ENCODE assay signal across 10 mouse cellular contexts in the genomic region with DNA sequence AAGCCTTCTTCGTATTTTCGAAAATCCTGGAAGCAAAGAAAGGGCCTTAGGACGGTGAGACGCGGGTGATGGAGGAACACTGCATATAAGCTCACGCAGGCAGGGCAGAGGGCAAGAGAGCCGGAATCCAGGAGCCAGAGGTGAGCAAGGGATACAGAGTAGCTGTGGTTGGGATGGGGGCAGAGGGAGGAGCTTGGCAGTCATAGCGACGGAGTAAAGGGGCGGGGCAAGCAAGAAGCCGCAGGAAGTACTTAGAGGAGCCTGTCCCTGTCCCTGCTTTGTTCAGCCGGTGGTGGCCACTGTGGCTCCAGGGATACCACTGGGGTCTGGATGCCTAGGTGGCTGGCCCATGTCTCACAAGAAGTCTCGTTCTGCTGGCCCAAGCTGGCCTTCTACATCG. TPM values are rescaled to one million over a fixed set of nuclear protein-coding genes. Genes with fewer than 3 reads are reported as not detected.
A peak's percentile ranks its signal among the peaks of the same experiment; 100 is the strongest.
DNase-seq lines count a peak whose midpoint lies in the region; ATAC-seq and TF ChIP-seq lines count a peak whose summit lies in the region.
"Had no signal": no experiment of that assay in that cellular context is flagged by ENCODE, and none has a peak within 500 bp of the region (broad histone marks: within the 10 kb centered on the region; RNA-seq: fewer than 3 reads in every experiment).

No protein-coding gene starts in this region.

- peak; percentile 50 for DNase-seq in lung, embryonic 14.5 days
- no peak for DNase-seq in lung, postnatal 4 days
- peak; percentile 56 for DNase-seq in forebrain, embryonic 10.5 days (ENCODE audit: extremely low spot score, low spot score)
- peak; percentile 75 for DNase-seq in retina, postnatal 1 day
- DNase-seq in left cerebral cortex, adult 9 months (ENCODE audit: low spot score in 2 of 2) = no peak
- no peak for DNase-seq in thymus, adult 18-20 months
- DNase-seq in frontal cortex, postnatal 14 days (ENCODE audit: low spot score in 2 of 2) = no peak
- DNase-seq: left cerebral cortex, postnatal 4 days had no signal

- no peak overlapping the region for H3K4me3 ChIP-seq in lung, embryonic 14.5 days (ENCODE audit: low read depth, low read length)
- H3K4me3 ChIP-seq in forebrain, embryonic 10.5 days = peak overlapping the region; percentile 39
- H3K4me3 ChIP-seq in limb, embryonic 12.5 days (replicated peaks) = no peak overlapping the region

- H3K27ac ChIP-seq in lung, embryonic 14.5 days (ENCODE audit: low read depth) = no peak overlapping the region
- H3K27ac ChIP-seq in forebrain, embryonic 10.5 days = peak overlapping the region; percentile 83
- no peak overlapping the region for H3K27ac ChIP-seq in limb, embryonic 12.5 days

- TF ChIP-seq CTCF in lung, embryonic 14.5 days (IDR thresholded peaks at IDR 0.05; ENCODE audit: low read depth) = 0 out of 2 replicates have a peak, but pooled peaks have one; percentile 8

- no peak overlapping the region for H3K9ac ChIP-seq in lung, embryonic 14.5 days
- peak overlapping the region; percentile 8; the same call in 1 of the 2 replicates for H3K9ac ChIP-seq in limb, embryonic 12.5 days (replicated peaks)

- no peaks in the 10 kb centered on the region for H3K27me3 ChIP-seq in lung, embryonic 14.5 days (ENCODE audit: insufficient read depth, low read length)
- peaks cover 5% of the 10 kb centered on the region for H3K27me3 ChIP-seq in forebrain, embryonic 10.5 days (ENCODE audit: poor library complexity, severe bottlenecking)
- 0 out of 2 replicates have a peak, but pooled peaks cover 5% of the 10 kb centered on the region for H3K27me3 ChIP-seq in limb, embryonic 12.5 days

- peak; percentile 62; the same call in 1 of the 2 replicates for ATAC-seq in lung, embryonic 14.5 days (ENCODE audit: insufficient read depth)
- no peak for ATAC-seq in limb, embryonic 12.5 days (ENCODE audit: insufficient number of reproducible peaks, insufficient read depth, low FRiP score, low TSS enrichment, low read depth)

- no peaks in the 10 kb centered on the region for H3K9me3 ChIP-seq in lung, embryonic 14.5 days (ENCODE audit: low read depth, low read length)
- H3K9me3 ChIP-seq in forebrain, embryonic 10.5 days = no peaks in the 10 kb centered on the region
- H3K9me3 ChIP-seq in limb, embryonic 12.5 days = no peaks in the 10 kb centered on the region

- WGBS in lung, embryonic 14.5 days = 15% methylated on average over 14 of the region's 14 CpGs
- 11% methylated on average over 14 of the region's 14 CpGs for WGBS in forebrain, embryonic 10.5 days
- 12% methylated on average over 14 of the region's 14 CpGs for WGBS in limb, embryonic 12.5 days

- peak overlapping the region; percentile 38; the same call in 1 of the 2 replicates for H3K4me2 ChIP-seq in lung, embryonic 14.5 days
- H3K4me2 ChIP-seq in limb, embryonic 12.5 days = peak overlapping the region; percentile 31

- no peaks in the 10 kb centered on the region for H3K36me3 ChIP-seq in lung, embryonic 14.5 days (ENCODE audit: insufficient read depth)
- no peaks in the 10 kb centered on the region for H3K36me3 ChIP-seq in forebrain, embryonic 10.5 days (replicated peaks)
- no peaks in the 10 kb centered on the region for H3K36me3 ChIP-seq in limb, embryonic 12.5 days

- no peaks in the 10 kb centered on the region for H3K4me1 ChIP-seq in lung, embryonic 14.5 days (ENCODE audit: insufficient read depth)
- H3K4me1 ChIP-seq in forebrain, embryonic 10.5 days = peaks cover 23% of the 10 kb centered on the region
- H3K4me1 ChIP-seq in limb, embryonic 12.5 days (replicated peaks) = peaks cover 6% of the 10 kb centered on the region; the same call in 1 of the 2 replicates

RNA-seq across cellular contexts. Expression of gene Abcc8, which starts 21.8 kb away (rescaled TPM):
- polyA plus RNA-seq in lung, embryonic 14.5 days (2014; fragmentation: Nextera tagmentation; extraction: Ambion mirVana) = 0.32 and 0.64 TPM in 2 replicates
- 1.5 TPM in 2 replicates for polyA plus RNA-seq in forebrain, embryonic 10.5 days (2016; fragmentation: Nextera tagmentation; extraction: Ambion mirVana)
- polyA plus RNA-seq in limb, embryonic 12.5 days (2016; fragmentation: Nextera tagmentation; extraction: Ambion mirVana) = 0.70 and 1.4 TPM in 2 replicates

RNA-seq across cellular contexts. Expression of gene Ush1c, which starts 36.7 kb away (rescaled TPM):
- polyA plus RNA-seq in lung, embryonic 14.5 days (2014; fragmentation: Nextera tagmentation; extraction: Ambion mirVana) = 0.22 and 0.88 TPM in 2 replicates
- polyA plus RNA-seq in forebrain, embryonic 10.5 days (2016; fragmentation: Nextera tagmentation; extraction: Ambion mirVana) = 3.6 and 4.4 TPM in 2 replicates
- polyA plus RNA-seq in limb, embryonic 12.5 days (2016; fragmentation: Nextera tagmentation; extraction: Ambion mirVana) = 2.5 and 3.1 TPM in 2 replicates

RNA-seq across cellular contexts. Expression of gene Otog, which starts 39.1 kb away (rescaled TPM):
- not detected in 2 replicates for polyA plus RNA-seq in lung, embryonic 14.5 days (2014; fragmentation: Nextera tagmentation; extraction: Ambion mirVana)
- polyA plus RNA-seq in forebrain, embryonic 10.5 days (2016; fragmentation: Nextera tagmentation; extraction: Ambion mirVana) = 0.07 TPM in 1 of 2 replicates, not detected in the other
- 0.16 and 0.22 TPM in 2 replicates for polyA plus RNA-seq in limb, embryonic 12.5 days (2016; fragmentation: Nextera tagmentation; extraction: Ambion mirVana)
- polyA plus RNA-seq: heart, postnatal 0 days had no signal

Comparison
In these comparisons a context has a peak if more than half of its experiments do, and no peak if none do; other contexts are left out.
1. DNase-seq: peak in lung, embryonic 14.5 days (single experiment), forebrain, embryonic 10.5 days (single experiment) and retina, postnatal 1 day (single experiment); none in lung, postnatal 4 days (0 of 2), left cerebral cortex, adult 9 months (0 of 2), thymus, adult 18-20 months (0 of 2) and frontal cortex, postnatal 14 days (0 of 2).